Mouse (Mus musculus): ENCODE results near the gene Lamp3.

- TF ChIP-seq GATA1 (IDR thresholded peaks at IDR 0.05; ENCODE audit: borderline replicate concordance, low read length) (no peak), FLI1 (IDR thresholded peaks at IDR 0.05; ENCODE audit: low read length) (no peak)
Observed at GRCm38 (mm10) chr16:19732896-19733295, 26.7 kb upstream of the Lamp3 start.
